Mouse (Mus musculus): ENCODE data around the gene Slc3a2.

DNA sequence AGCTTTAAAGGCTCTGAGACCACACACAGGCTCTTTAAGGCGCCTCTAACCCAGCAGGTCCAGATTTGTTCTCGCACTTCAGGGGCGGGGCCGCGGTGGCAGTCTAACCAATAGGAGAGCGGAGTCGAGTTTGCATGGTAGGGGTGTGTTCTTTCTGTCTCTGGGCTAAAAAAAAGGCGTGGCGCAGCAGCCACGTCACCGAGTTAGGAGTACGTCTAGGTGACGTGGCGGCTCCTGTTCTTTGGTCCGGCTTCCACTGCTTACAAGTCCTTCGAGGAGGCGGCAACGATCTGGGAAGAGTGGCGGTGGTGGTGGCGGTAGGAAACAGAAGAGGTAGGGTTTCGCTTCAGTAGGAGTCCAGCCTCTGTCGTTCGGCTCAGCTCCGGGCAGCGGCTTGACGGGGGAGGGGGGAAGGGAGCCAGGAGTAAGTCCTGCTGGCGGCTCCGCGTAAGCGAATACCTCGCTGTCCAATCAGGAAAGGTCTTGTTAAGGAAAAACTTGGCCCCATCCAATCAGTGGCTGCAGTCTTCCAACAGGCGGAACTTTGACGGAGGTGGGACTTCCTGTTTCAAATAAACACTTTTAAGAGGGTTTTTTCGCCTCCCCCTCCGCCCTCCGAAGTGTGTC is 18.2 kb upstream of the Slc3a2 start, which contains the start of gene Stx5a:
- peak; percentile 96 for TF ChIP-seq POLR2A (IDR thresholded peaks at IDR 0.05; ENCODE audit: borderline replicate concordance, extremely low read depth, low read depth, low read length)
- TF ChIP-seq CTCF (IDR thresholded peaks at IDR 0.05; ENCODE audit: insufficient read depth, low read length), result no peak
